Mouse (Mus musculus) urinary bladder, postnatal 36 days (tissue): ENCODE data around the gene Rps6kc1.
"Not testable (repeated sequence)": the region's sequence is repeated elsewhere in the genome, so short reads cannot be mapped to it uniquely, and the experiment has no call there.

ENCODE experiments used
- DNase-seq, 2 experiments: peaks; one replicate each; pipeline ENCODE4 v3.0.0; 2022; ENCODE audit warnings: low spot score in 2 of 2, mixed read lengths in 1 of 2

Gene Rps6kc1

GRCm38 (mm10) chr1:190911415-190912123 lies at the start of gene Rps6kc1:
Rps6kc1 (minus strand) TSS chr1:190911770.
- peak; percentile 51 to 70 for DNase-seq

GRCm38 (mm10) chr1:190958821-190959220 lies 47.3 kb upstream of the Rps6kc1 start:
- DNase-seq: no peak

- DNase-seq: no peak
Measured at GRCm38 (mm10) chr1:190953009-190953408, 41.4 kb upstream of the Rps6kc1 start.

- DNase-seq: no peak
Measured at GRCm38 (mm10) chr1:190951014-190951413, 39.4 kb upstream of the Rps6kc1 start.

- DNase-seq: no peak
Measured at GRCm38 (mm10) chr1:190948846-190949245, 37.3 kb upstream of the Rps6kc1 start.

- DNase-seq: no peak
Measured at GRCm38 (mm10) chr1:190948439-190948838, 36.9 kb upstream of the Rps6kc1 start.

- no peak for DNase-seq
Measured at GRCm38 (mm10) chr1:190947986-190948385, 36.4 kb upstream of the Rps6kc1 start.

- peak; percentile 64 to 70 for DNase-seq
Measured at GRCm38 (mm10) chr1:190944109-190944760, 32.7 kb upstream of the Rps6kc1 start.

GRCm38 (mm10) chr1:190939803-190940202 lies 28.2 kb upstream of the Rps6kc1 start:
- DNase-seq: no peak

- DNase-seq: no peak
Measured at GRCm38 (mm10) chr1:190930181-190930580, 18.6 kb upstream of the Rps6kc1 start.

- DNase-seq: peak; percentile 50 to 51
Measured at GRCm38 (mm10) chr1:190929010-190929695, 17.6 kb upstream of the Rps6kc1 start.

GRCm38 (mm10) chr1:190928370-190929009 lies 16.9 kb upstream of the Rps6kc1 start:
- peak; percentile 96 to 98 for DNase-seq

- DNase-seq: peak in 1 of 2 experiments; percentile 6
Measured at GRCm38 (mm10) chr1:190927751-190928369, 16.3 kb upstream of the Rps6kc1 start.

- no peak for DNase-seq
Measured at GRCm38 (mm10) chr1:190927311-190927710, 15.7 kb upstream of the Rps6kc1 start.

GRCm38 (mm10) chr1:190924812-190925211 lies 13.2 kb upstream of the Rps6kc1 start, which contains the start of gene Angel2:
Angel2 (plus strand) TSS chr1:190925112.
- not testable (repeated sequence) for DNase-seq

GRCm38 (mm10) chr1:190919725-190920469 lies 8.3 kb upstream of the Rps6kc1 start:
- DNase-seq: no peak

GRCm38 (mm10) chr1:190918938-190919337 lies 7.4 kb upstream of the Rps6kc1 start:
- DNase-seq: no peak

- DNase-seq: no peak
Measured at GRCm38 (mm10) chr1:190912623-190913022, 1.1 kb upstream of the Rps6kc1 start.

- DNase-seq: no peak
Measured at GRCm38 (mm10) chr1:190910836-190911235, 734 bp downstream of the Rps6kc1 start.

GRCm38 (mm10) chr1:190904714-190905113 lies 6.9 kb downstream of the Rps6kc1 start:
- no peak for DNase-seq

GRCm38 (mm10) chr1:190904136-190904535 lies 7.4 kb downstream of the Rps6kc1 start:
- no peak for DNase-seq
